Mouse (Mus musculus): Measurements from ENCODE around the gene Myo15b. TPM values are rescaled to one million over a fixed set of nuclear protein-coding genes. Genes with fewer than 3 reads are reported as not detected.

Myo15b gene
- polyA plus RNA-seq, 1 experiment: not detected

DNA sequence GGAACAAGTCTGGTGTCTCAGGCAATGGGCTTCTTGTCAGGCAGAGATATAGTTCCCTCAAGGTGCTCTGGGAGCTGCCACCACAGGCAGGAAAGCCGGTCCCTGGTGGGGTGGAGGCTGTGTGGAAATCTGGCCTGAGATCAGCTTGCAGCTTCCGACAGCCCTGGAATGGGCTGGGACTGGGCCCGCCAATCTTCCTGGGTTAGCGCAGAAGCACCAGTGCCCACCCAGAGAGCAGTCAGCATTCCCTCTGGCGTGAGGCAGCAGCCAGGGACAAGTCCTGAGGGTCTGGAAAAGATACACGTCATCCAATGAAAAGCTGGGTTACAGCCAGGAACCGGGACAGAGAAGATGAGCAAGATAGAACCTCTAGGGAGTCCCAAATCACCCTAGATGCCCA, 46.1 kb upstream of the Myo15b start:
- Histone ChIP-seq H3K36me3 (ENCODE audit: control insufficient read depth, insufficient read depth) (no peaks in the 10 kb centered on the region), H3K79me2 (ENCODE audit: control insufficient read depth, insufficient read depth) (peaks cover 8% of the 10 kb centered on the region), H3ac (ENCODE audit: control insufficient read depth, insufficient read length, low read depth) (no peak overlapping the region), H3K79me3 (ENCODE audit: low read depth) (peaks cover 3% of the 10 kb centered on the region), H3K27me3 (ENCODE audit: control insufficient read depth, insufficient read depth, insufficient read length) (no peaks in the 10 kb centered on the region), H3K4me3 (ENCODE audit: insufficient read depth, poor library complexity, severe bottlenecking) (no peak overlapping the region)
- TF ChIP-seq MYOD1 (IDR thresholded peaks at IDR 0.05; ENCODE audit: control insufficient read depth, insufficient read length, low read depth): no peak
- TF ChIP-seq FOSL1 (IDR thresholded peaks at IDR 0.05; ENCODE audit: insufficient read depth, low read length, poor library complexity, severe bottlenecking): no peak
- no peak for TF ChIP-seq CTCF (IDR thresholded peaks at IDR 0.05; ENCODE audit: control insufficient read depth, insufficient read depth, insufficient read length)
- no peak for TF ChIP-seq MAX (IDR thresholded peaks at IDR 0.05)
- no peak for TF ChIP-seq USF1 (IDR thresholded peaks at IDR 0.05; ENCODE audit: low read depth)

DNA sequence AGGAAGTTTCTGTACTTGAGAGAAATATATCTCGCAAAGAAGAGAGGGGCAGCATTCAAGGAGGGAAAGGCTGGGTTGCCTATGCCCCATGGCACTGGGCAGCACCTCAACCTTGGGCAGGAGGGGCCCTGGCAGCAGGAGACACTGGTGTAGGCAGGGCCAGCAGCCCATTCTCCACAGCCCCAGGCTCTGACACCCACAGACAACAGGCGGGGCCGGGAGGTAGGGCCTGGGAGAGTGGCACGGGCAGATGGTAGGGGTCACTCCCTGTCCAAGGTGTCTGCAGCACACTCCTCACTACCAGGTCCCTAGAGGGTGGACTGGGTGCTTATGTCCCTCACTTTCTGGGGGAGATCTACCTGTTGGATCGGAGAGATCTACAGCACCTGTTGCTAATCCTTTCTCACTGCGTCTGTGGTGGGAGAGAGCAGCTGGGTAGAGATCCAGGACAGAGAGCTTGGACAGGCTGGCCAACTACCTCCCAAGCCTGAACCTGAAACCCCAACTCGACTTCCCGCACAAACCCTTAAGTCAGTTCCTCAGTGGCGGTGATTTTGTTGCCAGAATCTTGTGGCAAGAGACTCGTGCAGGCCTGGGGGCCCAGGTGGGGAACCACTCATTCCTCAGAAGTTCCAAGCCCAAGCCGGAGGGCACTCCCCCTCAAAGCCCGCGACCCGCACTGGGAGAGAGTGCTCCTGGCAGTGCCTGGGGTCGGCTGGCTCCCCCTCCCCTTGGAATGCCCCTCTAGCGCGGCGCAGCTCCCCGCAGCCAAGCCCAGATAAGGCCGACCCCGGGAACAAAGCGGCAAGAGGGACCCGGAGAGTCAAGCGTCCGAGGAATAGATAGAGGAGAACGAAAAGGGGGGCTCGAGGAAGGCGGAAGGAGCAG, 45.4 kb upstream of the Myo15b start:
- H3K79me3 ChIP-seq (ENCODE audit: low read depth): peaks cover 3% of the 10 kb centered on the region
- no peaks in the 10 kb centered on the region for H3K36me3 ChIP-seq (ENCODE audit: control insufficient read depth, insufficient read depth)
- peak overlapping the region; percentile 92 for H3ac ChIP-seq (ENCODE audit: control insufficient read depth, insufficient read length, low read depth)
- TF ChIP-seq CTCF (IDR thresholded peaks at IDR 0.05; ENCODE audit: control insufficient read depth, insufficient read depth, insufficient read length): no peak
- TF ChIP-seq MAX (IDR thresholded peaks at IDR 0.05): no peak
- H3K79me2 ChIP-seq (ENCODE audit: control insufficient read depth, insufficient read depth): peaks cover 8% of the 10 kb centered on the region
- peak overlapping the region; percentile 69 for H3K4me3 ChIP-seq (ENCODE audit: insufficient read depth, poor library complexity, severe bottlenecking)
- no peaks in the 10 kb centered on the region for H3K27me3 ChIP-seq (ENCODE audit: control insufficient read depth, insufficient read depth, insufficient read length)

DNA sequence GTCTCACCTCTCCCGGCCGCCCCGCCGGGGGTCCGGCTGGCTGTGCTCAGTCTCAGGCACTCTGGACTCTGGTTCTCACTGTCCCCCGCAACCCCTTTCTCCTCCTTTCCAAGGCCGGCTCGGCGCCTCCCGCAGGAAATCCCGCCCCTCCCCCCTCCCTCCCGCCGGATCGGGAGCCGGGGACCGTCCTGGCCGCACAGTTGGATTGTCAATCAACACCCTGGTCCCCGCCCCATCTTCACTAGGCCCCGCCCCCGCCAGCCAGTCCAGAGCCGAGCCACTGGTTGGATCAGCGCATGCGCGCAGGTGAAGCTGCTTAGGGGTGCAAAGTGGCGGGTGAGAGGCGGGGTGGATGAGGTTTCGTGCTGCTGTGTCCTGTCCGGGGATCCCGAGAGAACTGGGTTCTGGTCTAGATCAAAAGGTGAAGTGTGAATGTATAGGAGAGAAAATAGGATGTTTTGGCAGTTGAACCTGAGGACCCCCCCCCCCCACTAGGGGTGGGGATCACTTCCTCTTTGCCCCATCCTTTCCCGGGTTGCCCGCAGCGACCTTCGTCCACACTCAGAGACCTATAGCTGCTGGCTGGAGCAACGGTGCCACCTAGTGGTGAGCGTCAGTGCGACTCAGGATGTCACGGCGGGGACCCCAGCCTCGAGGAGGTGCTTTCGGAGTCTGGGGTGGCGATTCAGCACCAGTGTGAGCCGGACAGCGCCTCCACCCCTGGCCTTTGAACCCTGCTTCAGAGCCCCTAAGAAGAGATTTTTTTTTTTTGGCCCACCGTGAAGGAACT, 44.5 kb upstream of the Myo15b start, which contains the start of gene Caskin2:
Caskin2 (minus strand) TSS at position 133 of the 790 bp plus-strand sequence.
- Histone ChIP-seq H3K79me2 (ENCODE audit: control insufficient read depth, insufficient read depth) (peaks cover 8% of the 10 kb centered on the region), H3K27me3 (ENCODE audit: control insufficient read depth, insufficient read depth, insufficient read length) (no peaks in the 10 kb centered on the region), H3K36me3 (ENCODE audit: control insufficient read depth, insufficient read depth) (no peaks in the 10 kb centered on the region), H3ac (ENCODE audit: control insufficient read depth, insufficient read length, low read depth) (peak within 1 kb of the TSS; percentile 92), H3K79me3 (ENCODE audit: low read depth) (peaks cover 3% of the 10 kb centered on the region), H3K4me3 (ENCODE audit: insufficient read depth, poor library complexity, severe bottlenecking) (peak within 1 kb of the TSS; percentile 69)
- no peak for TF ChIP-seq FOSL1 (IDR thresholded peaks at IDR 0.05; ENCODE audit: insufficient read depth, low read length, poor library complexity, severe bottlenecking)
- no peak for TF ChIP-seq MYOD1 (IDR thresholded peaks at IDR 0.05; ENCODE audit: control insufficient read depth, insufficient read length, low read depth)
- peak; percentile 93 for TF ChIP-seq CTCF (IDR thresholded peaks at IDR 0.05; ENCODE audit: control insufficient read depth, insufficient read depth, insufficient read length)
- TF ChIP-seq MAX (IDR thresholded peaks at IDR 0.05): peak; percentile 59
- no peak for TF ChIP-seq MYOG (IDR thresholded peaks at IDR 0.05; ENCODE audit: control insufficient read depth, extremely low read depth, insufficient read length)
- TF ChIP-seq CEBPB (IDR thresholded peaks at IDR 0.05; ENCODE audit: low read depth): no peak
- no peak for TF ChIP-seq USF1 (IDR thresholded peaks at IDR 0.05; ENCODE audit: low read depth)

DNA sequence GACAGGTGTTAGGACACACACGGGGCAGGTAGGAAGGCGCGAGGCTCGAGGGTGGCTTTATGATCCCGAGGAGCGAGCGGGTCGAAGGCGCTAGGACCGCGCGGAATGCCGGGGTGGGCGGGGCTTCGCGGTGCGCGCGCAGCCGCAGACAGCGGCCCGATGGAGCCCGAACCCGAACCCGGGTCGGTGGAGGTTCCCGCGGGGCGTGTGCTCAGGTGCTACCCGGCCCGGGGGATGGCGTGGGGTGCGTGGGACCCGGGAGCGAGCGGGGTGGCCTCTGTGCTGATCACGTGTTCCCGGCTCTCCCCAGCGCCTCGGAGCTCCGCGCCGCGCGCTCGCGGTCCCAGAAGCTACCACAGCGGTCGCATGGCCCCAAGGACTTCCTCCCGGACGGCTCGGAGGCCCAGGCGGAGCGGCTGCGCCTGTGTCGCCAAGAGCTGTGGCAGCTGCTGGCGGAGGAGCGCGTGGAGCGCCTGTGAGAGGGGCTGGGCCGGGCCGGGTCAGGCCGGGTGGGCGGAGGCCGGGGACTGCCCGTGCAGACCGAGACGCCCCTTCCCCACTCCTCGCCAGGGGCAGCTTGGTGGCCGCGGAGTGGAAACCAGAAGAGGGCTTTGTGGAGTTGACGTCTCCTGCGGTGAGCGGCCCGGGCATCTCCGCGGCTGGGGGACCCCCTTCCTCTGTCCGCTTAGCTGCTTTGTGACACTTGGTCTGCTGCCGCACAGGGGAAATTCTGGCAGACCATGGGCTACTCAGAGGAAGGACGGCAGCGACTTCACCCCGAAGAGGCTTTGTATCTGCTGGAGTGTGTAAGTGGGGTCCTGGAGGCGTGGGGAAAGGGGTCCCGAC, 43.4 kb upstream of the Myo15b start, which contains the start of gene Tsen54:
Tsen54 (plus strand) TSS at position 120 of the 846 bp plus-strand sequence.
- H3K79me2 ChIP-seq (ENCODE audit: control insufficient read depth, insufficient read depth): peaks cover 8% of the 10 kb centered on the region
- peak within 1 kb of the TSS; percentile 75 for H3ac ChIP-seq (ENCODE audit: control insufficient read depth, insufficient read length, low read depth)
- H3K79me3 ChIP-seq (ENCODE audit: low read depth): peaks cover 3% of the 10 kb centered on the region
- H3K36me3 ChIP-seq (ENCODE audit: control insufficient read depth, insufficient read depth): no peaks in the 10 kb centered on the region
- peak; percentile 23 for TF ChIP-seq USF1 (IDR thresholded peaks at IDR 0.05; ENCODE audit: low read depth)
- no peak for TF ChIP-seq MAX (IDR thresholded peaks at IDR 0.05)
- H3K4me3 ChIP-seq (ENCODE audit: insufficient read depth, poor library complexity, severe bottlenecking): peak within 1 kb of the TSS; percentile 69
- H3K27me3 ChIP-seq (ENCODE audit: control insufficient read depth, insufficient read depth, insufficient read length): no peaks in the 10 kb centered on the region

DNA sequence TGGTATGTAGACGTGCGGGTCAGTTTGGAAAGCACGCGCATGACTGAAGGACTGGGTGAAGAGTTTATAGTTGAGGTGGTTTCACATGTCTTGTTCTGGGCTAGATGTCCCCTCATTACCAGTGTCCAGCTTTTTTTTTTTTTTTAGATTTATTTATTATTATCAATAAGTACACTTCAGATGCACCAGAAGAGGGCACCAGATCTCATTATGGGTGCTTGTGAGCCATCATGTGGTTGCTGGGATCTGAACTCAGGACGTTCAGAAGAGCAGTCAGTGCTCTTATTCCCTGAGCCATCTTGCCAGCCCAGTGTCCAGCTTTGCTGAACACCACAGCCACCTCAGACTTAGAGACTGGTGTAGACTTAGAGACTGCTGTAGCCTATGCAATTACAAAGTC, 40.9 kb upstream of the Myo15b start:
- TF ChIP-seq MYOD1 (IDR thresholded peaks at IDR 0.05; ENCODE audit: control insufficient read depth, insufficient read length, low read depth) (no peak), MYOG (IDR thresholded peaks at IDR 0.05; ENCODE audit: control insufficient read depth, extremely low read depth, insufficient read length) (no peak), FOSL1 (IDR thresholded peaks at IDR 0.05; ENCODE audit: insufficient read depth, low read length, poor library complexity, severe bottlenecking) (no peak), MAX (IDR thresholded peaks at IDR 0.05) (no peak), CEBPB (IDR thresholded peaks at IDR 0.05; ENCODE audit: low read depth) (no peak), CTCF (IDR thresholded peaks at IDR 0.05; ENCODE audit: control insufficient read depth, insufficient read depth, insufficient read length) (no peak), USF1 (IDR thresholded peaks at IDR 0.05; ENCODE audit: low read depth) (no peak)
- H3K27me3 ChIP-seq (ENCODE audit: control insufficient read depth, insufficient read depth, insufficient read length): no peaks in the 10 kb centered on the region
- H3K4me3 ChIP-seq (ENCODE audit: insufficient read depth, poor library complexity, severe bottlenecking): no peak overlapping the region
- H3K79me3 ChIP-seq (ENCODE audit: low read depth): peaks cover 1% of the 10 kb centered on the region
- H3K36me3 ChIP-seq (ENCODE audit: control insufficient read depth, insufficient read depth): peaks cover 10% of the 10 kb centered on the region
- no peak overlapping the region for H3ac ChIP-seq (ENCODE audit: control insufficient read depth, insufficient read length, low read depth)
- H3K79me2 ChIP-seq (ENCODE audit: control insufficient read depth, insufficient read depth): peaks cover 8% of the 10 kb centered on the region

Measured in C2C12 (cell line).